Mouse (Mus musculus): ENCODE results near the gene Gm14412. TPM values are rescaled to one million over a fixed set of nuclear protein-coding genes. Genes with fewer than 3 reads are reported as not detected.

Gene Gm14412
- polyA plus RNA-seq, 1 experiment from 2014 or later, result 0.42 TPM

Other genes with a start within 250 kb of the Gm14412 start
- gene Gm14401, start 250.0 kb downstream of the Gm14412 start, polyA plus RNA-seq (2015; fragmentation: Nextera tagmentation; extraction: Ambion mirVana), result 0.14 TPM in 1 of 2 replicates, not detected in the other
- 25.8 and 26.6 TPM in 2 replicates for gene Gm14410, start 117.9 kb downstream of the Gm14412 start, polyA plus RNA-seq (2015; fragmentation: Nextera tagmentation; extraction: Ambion mirVana)
- not detected in 2 replicates for gene Gm14409, start 57.3 kb downstream of the Gm14412 start, polyA plus RNA-seq (2015; fragmentation: Nextera tagmentation; extraction: Ambion mirVana)
- gene Gm14418, start 74.0 kb upstream of the Gm14412 start, polyA plus RNA-seq (2015; fragmentation: Nextera tagmentation; extraction: Ambion mirVana), result 8.1 and 10.2 TPM in 2 replicates
- gene Zfp970, start 140.4 kb upstream of the Gm14412 start, polyA plus RNA-seq (2015; fragmentation: Nextera tagmentation; extraction: Ambion mirVana), result 14.6 and 16.7 TPM in 2 replicates
- 6.5 and 9.1 TPM in 2 replicates for gene Gm14403, start 173.9 kb upstream of the Gm14412 start, polyA plus RNA-seq (2015; fragmentation: Nextera tagmentation; extraction: Ambion mirVana)